Mouse (Mus musculus): ENCODE data around the gene Dbx2.

The Dbx2 gene

GRCm38 (mm10) chr15:95639115-95639828 lies 16.5 kb downstream of the Dbx2 start:
- no peak for ATAC-seq (ENCODE audit: insufficient number of reproducible peaks, low FRiP score, low TSS enrichment)

GRCm38 (mm10) chr15:95624396-95624795 lies 31.4 kb downstream of the Dbx2 start:
- no peak for ATAC-seq (ENCODE audit: insufficient number of reproducible peaks, low FRiP score, low TSS enrichment)

- no peak for ATAC-seq (ENCODE audit: insufficient number of reproducible peaks, low FRiP score, low TSS enrichment)
These were observed 33.0 kb downstream of the Dbx2 start for GRCm38 (mm10) chr15:95622797-95623196.

GRCm38 (mm10) chr15:95612600-95612999 lies 43.2 kb downstream of the Dbx2 start:
- no peak for ATAC-seq (ENCODE audit: insufficient number of reproducible peaks, low FRiP score, low TSS enrichment)

- no peak for ATAC-seq (ENCODE audit: insufficient number of reproducible peaks, low FRiP score, low TSS enrichment)
These were observed 54.6 kb downstream of the Dbx2 start for GRCm38 (mm10) chr15:95601179-95601578.

GRCm38 (mm10) chr15:95598630-95599029 lies 57.1 kb downstream of the Dbx2 start:
- ATAC-seq (ENCODE audit: insufficient number of reproducible peaks, low FRiP score, low TSS enrichment): no peak

GRCm38 (mm10) chr15:95586906-95587305 lies 68.9 kb downstream of the Dbx2 start:
- ATAC-seq (ENCODE audit: insufficient number of reproducible peaks, low FRiP score, low TSS enrichment): no peak

- no peak for ATAC-seq (ENCODE audit: insufficient number of reproducible peaks, low FRiP score, low TSS enrichment)
These were observed 70.9 kb downstream of the Dbx2 start for GRCm38 (mm10) chr15:95584891-95585290.

GRCm38 (mm10) chr15:95574661-95575060 lies 81.1 kb downstream of the Dbx2 start:
- ATAC-seq (ENCODE audit: insufficient number of reproducible peaks, low FRiP score, low TSS enrichment): peak; percentile 64; the same call in 1 of the 2 replicates

Data from cerebellum, adult (tissue).